Mouse (Mus musculus) midbrain, postnatal 0 days (tissue): ENCODE measurements around the gene Srpk1. TPM values are rescaled to one million over a fixed set of nuclear protein-coding genes. Genes with fewer than 3 reads are reported as not detected.

Source experiments
- ATAC-seq: fragments of 200-750 bp; cut with Nextera tagmentation; 2 replicates; pipeline ENCODE4 v1.8.0; 2017; ENCODE audit warnings: moderate number of reproducible peaks, mild to moderate bottlenecking, moderate TSS enrichment, moderate library complexity; ENCODE audit not compliant: low FRiP score
- DNase-seq: peaks from one replicate; pipeline ENCODE4 v3.0.0-alpha.2; 2015; ENCODE audit warnings: low spot score
- H3K27ac ChIP-seq: fragments of 300-500 bp; sonication (generic); 2 replicates; pipeline ENCODE4 v1.5.1; 2014; ENCODE audit warnings: low read depth, mild to moderate bottlenecking, low read length, mixed read lengths
- H3K27me3 ChIP-seq: fragments of 300-500 bp; sonication (generic); 2 replicates; pipeline ENCODE4 v1.6.1; 2014; ENCODE audit warnings: low read length, control low read depth, mixed read lengths; ENCODE audit not compliant: insufficient read depth
- H3K36me3 ChIP-seq: fragments of 300-500 bp; sonication (generic); 2 replicates; pipeline ENCODE4 v1.6.1; 2014; ENCODE audit warnings: low read length, control low read depth, mixed read lengths; ENCODE audit not compliant: insufficient read depth
- H3K4me1 ChIP-seq: fragments of 300-500 bp; sonication (generic); 2 replicates; pipeline ENCODE4 v1.6.1; 2014; ENCODE audit warnings: mild to moderate bottlenecking, control low read depth, antibody characterized with exemption, low read length, mixed read lengths; ENCODE audit not compliant: insufficient read depth
- H3K4me2 ChIP-seq: fragments of 300-500 bp; sonication (generic); 2 replicates; pipeline ENCODE4 v1.6.1; 2014; ENCODE audit warnings: low read depth, mild to moderate bottlenecking, low read length, mixed read lengths; ENCODE audit not compliant: poor library complexity, severe bottlenecking
- H3K4me3 ChIP-seq: fragments of 300-500 bp; sonication (generic); 2 replicates; pipeline ENCODE4 v1.5.1; 2014; ENCODE audit warnings: low read depth, mild to moderate bottlenecking, low read length, moderate library complexity
- H3K9ac ChIP-seq: fragments of 300-500 bp; sonication (generic); replicated peaks from 2 replicates; pipeline ENCODE4 v1.6.1; 2014; ENCODE audit warnings: mild to moderate bottlenecking, low read length, moderate library complexity, mixed read lengths; ENCODE audit not compliant: poor library complexity, severe bottlenecking
- H3K9me3 ChIP-seq: fragments of 300-500 bp; sonication (generic); 2 replicates; pipeline ENCODE4 v1.6.1; 2016; ENCODE audit warnings: low read length, control low read depth
- CTCF ChIP-seq: IDR thresholded peaks from 2 replicates; pipeline ENCODE4 v1.5.1; 2016; ENCODE audit warnings: antibody characterized with exemption, mild to moderate bottlenecking
- WGBS: fragments of 180-500 bp; shearing (Covaris S2); extraction: QIAGEN DNeasy Blood & Tissue Kit; methylation state at CpG from one replicate; pipeline ENCODE4 v1.1.7; 2014; 5-methylcytosine and 5-hydroxymethylcytosine counted together
- polyA plus RNA-seq: library from polyadenylated mRNA; unstranded; fragments of >200 nt; fragmentation: Nextera tagmentation; extraction: Ambion mirVana; gene quantifications from 2 replicates; pipeline ENCODE4 v1.2.1, GENCODE M21; 2015
- total RNA-seq: library from RNA; depleted of rRNA; stranded (reverse); fragments of >200 nt; gene quantifications from 2 replicates; pipeline ENCODE4 v1.2.3, GENCODE M21; 2014

The Srpk1 gene
- total and polyA plus RNA-seq, 2 experiments from 2014 or later = 58.1 to 80.7 TPM

- 45% methylated on average over 4 of the region's 4 CpGs for WGBS
- no peak for ATAC-seq
- H3K9ac ChIP-seq = no peak overlapping the region
Observed at GRCm38 (mm10) chr17:28644112-28644511, 21.6 kb upstream of the Srpk1 start.

GRCm38 (mm10) chr17:28643697-28644096 is 21.2 kb upstream of the Srpk1 start:
- H3K4me1 ChIP-seq = no peaks in the 10 kb centered on the region
- no peak overlapping the region for H3K4me3 ChIP-seq
- DNase-seq (no peak), ATAC-seq (no peak)
- no peak for TF ChIP-seq CTCF
- no peaks in the 10 kb centered on the region for H3K9me3 ChIP-seq
- H3K27me3 ChIP-seq = no peaks in the 10 kb centered on the region
- H3K9ac ChIP-seq = no peak overlapping the region
- H3K4me2 ChIP-seq = no peak overlapping the region
- no peak overlapping the region for H3K27ac ChIP-seq
- WGBS = 21% methylated on average over 3 of the region's 3 CpGs
- no peaks in the 10 kb centered on the region for H3K36me3 ChIP-seq

More at GRCm38 (mm10) chr17:28644112-28644511, 21.6 kb upstream of the Srpk1 start:
- Histone ChIP-seq H3K4me3 (no peak overlapping the region), H3K27ac (no peak overlapping the region), H3K4me2 (no peak overlapping the region), H3K27me3 (no peaks in the 10 kb centered on the region), H3K4me1 (no peaks in the 10 kb centered on the region), H3K9me3 (no peaks in the 10 kb centered on the region), H3K36me3 (no peaks in the 10 kb centered on the region)
- DNase-seq = no peak
- TF ChIP-seq CTCF = no peak

GRCm38 (mm10) chr17:28640113-28640512 is 17.6 kb upstream of the Srpk1 start:
- no peak overlapping the region for H3K27ac ChIP-seq
- WGBS = 88% methylated on average over 3 of the region's 3 CpGs
- H3K9me3 ChIP-seq = no peaks in the 10 kb centered on the region

DNA sequence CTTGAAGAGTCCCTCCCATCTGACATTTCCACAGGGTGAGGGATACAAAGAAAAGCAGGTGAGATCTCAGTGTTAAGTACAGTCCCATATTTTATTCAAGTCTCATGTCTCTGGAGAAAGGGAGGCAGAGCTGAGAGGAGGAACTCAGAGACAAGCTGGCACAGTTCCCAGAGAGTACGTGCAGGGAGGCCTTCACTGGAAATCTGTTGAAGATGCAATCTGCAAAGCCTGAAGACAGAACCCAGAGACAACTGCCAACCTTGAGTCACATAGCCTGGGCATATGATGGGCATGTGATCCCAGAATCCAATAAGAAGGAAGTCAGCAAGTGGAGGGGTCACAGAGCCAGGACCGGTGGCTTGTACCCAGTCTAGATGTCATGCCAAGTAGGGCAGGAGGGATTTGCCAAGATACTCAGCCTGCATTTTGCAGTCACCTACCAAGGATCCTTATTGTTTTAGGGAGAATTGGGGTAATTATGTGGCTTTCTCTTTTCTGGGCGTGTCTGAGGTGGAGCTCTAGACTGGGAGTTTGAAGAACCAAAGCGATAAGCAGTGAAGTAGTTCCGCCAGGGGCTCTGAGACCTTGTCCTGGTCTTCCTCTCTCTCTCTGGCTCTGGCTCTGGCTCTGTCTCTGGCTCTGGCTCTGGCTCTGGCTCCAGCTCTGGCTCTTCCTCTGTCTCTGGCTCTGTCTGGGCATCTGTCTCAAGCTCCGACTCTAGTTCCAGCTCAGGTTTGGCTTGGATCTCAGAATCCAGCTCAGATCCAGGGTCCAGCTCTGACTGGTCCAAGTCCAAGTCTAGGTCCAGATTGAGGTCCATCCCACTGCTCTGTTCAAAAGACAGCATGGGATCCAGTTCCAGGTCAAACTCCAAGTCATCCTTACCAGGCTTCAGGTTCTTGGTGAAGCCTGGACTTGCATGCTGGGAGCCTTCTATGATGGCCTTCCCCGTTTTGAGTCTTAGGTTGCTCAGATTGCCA is 15.5 kb upstream of the Srpk1 start:
- WGBS = 72% methylated on average over 6 of the region's 7 CpGs
- no peak overlapping the region for H3K4me2 ChIP-seq
- no peaks in the 10 kb centered on the region for H3K9me3 ChIP-seq

More at GRCm38 (mm10) chr17:28640113-28640512, 17.6 kb upstream of the Srpk1 start:
- Histone ChIP-seq H3K4me3 (no peak overlapping the region), H3K27me3 (no peaks in the 10 kb centered on the region), H3K4me1 (no peaks in the 10 kb centered on the region), H3K4me2 (no peak overlapping the region), H3K36me3 (no peaks in the 10 kb centered on the region), H3K9ac (no peak overlapping the region)
- no peak for DNase-seq
- no peak for TF ChIP-seq CTCF
- no peak for ATAC-seq

GRCm38 (mm10) chr17:28635842-28636241 is 13.3 kb upstream of the Srpk1 start:
- 81% methylated on average over 5 of the region's 5 CpGs for WGBS
- Histone ChIP-seq H3K4me1 (no peaks in the 10 kb centered on the region), H3K27ac (no peak overlapping the region), H3K4me2 (no peak overlapping the region), H3K27me3 (no peaks in the 10 kb centered on the region), H3K36me3 (no peaks in the 10 kb centered on the region), H3K9ac (no peak overlapping the region), H3K9me3 (no peaks in the 10 kb centered on the region), H3K4me3 (no peak overlapping the region)
- no peak for TF ChIP-seq CTCF
- no peak for DNase-seq
- ATAC-seq = no peak

More for the DNA sequence above, 15.5 kb upstream of the Srpk1 start:
- ATAC-seq = no peak
- H3K36me3 ChIP-seq = no peaks in the 10 kb centered on the region
- peak; percentile 55 for DNase-seq
- H3K9ac ChIP-seq = no peak overlapping the region
- H3K27me3 ChIP-seq = no peaks in the 10 kb centered on the region
- no peak for TF ChIP-seq CTCF
- H3K4me3 ChIP-seq = no peak overlapping the region
- H3K27ac ChIP-seq = no peak overlapping the region
- no peaks in the 10 kb centered on the region for H3K4me1 ChIP-seq

GRCm38 (mm10) chr17:28629125-28629524 is 6.6 kb upstream of the Srpk1 start:
- no peak overlapping the region for H3K9ac ChIP-seq
- ATAC-seq (no peak), DNase-seq (no peak)
- 49% methylated on average over 3 of the region's 3 CpGs for WGBS
- H3K4me1 ChIP-seq = no peaks in the 10 kb centered on the region
- H3K9me3 ChIP-seq = no peaks in the 10 kb centered on the region
- TF ChIP-seq CTCF = no peak
- no peak overlapping the region for H3K4me3 ChIP-seq
- H3K27ac ChIP-seq = no peak overlapping the region
- H3K4me2 ChIP-seq = no peak overlapping the region
- no peaks in the 10 kb centered on the region for H3K36me3 ChIP-seq
- H3K27me3 ChIP-seq = no peaks in the 10 kb centered on the region
